ENCODE assay signal across 8 mouse cellular contexts in the genomic region with DNA sequence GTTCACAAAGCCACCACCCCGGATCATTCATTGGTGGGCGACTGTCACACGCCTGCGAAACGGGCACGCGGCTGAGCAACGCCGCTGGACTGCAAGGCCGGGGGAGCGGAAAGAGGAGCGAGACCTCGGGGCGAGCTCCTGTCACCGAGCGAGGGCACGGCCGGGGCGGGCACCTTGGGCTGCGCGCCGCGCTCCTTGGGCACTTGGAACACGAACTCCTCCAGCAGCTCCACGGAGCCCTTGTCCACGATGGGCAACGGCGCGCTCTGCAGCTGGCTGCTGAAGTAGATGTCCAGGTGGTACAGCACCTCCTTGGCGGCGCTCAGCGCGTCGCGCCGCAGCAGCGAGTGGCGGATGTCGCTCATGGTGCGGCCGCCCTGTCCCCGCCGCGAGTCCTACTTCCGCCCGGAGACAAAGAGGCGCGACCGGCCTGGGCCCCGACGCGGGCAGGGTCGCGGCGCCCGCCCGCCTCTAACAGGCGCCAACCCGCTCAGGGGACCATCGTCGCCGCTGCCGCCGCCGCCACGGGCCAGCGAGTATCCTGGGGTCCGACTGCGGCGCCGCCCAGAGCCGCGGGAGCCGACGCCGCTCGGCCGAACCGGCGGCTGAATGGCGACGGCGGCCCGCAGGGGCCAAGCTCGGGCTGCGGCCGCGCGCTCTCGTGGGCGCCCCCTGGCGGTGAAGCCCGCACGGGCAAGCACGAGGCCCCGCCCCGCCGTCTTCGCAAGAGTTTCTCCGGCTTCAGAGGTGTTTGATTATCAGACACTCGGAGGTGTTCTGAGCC. TPM values are rescaled to one million over a fixed set of nuclear protein-coding genes. Genes with fewer than 3 reads are reported as not detected.
DNase-seq lines count a peak whose midpoint lies in the region; ATAC-seq and TF ChIP-seq lines count a peak whose summit lies in the region.

A gene (minus strand): TSS at position 631 of the 784 bp plus-strand sequence.

- H3K9me3 ChIP-seq in E14TG2a.4 (ENCODE audit: low read length): no peaks in the 10 kb centered on the region
- no peaks in the 10 kb centered on the region for H3K9me3 ChIP-seq in forebrain, embryonic 13.5 days (replicated peaks)
- no peaks in the 10 kb centered on the region for H3K9me3 ChIP-seq in neural tube, embryonic 15.5 days (replicated peaks)

- intact Hi-C loops in heart, postnatal 10 days (cut with DNase I): no loop called here

- no peak for TF ChIP-seq CTCF in E14TG2a.4 (conservative IDR thresholded peaks at IDR 0.05; ENCODE audit: low read length)

- WGBS in forebrain, embryonic 13.5 days: under 1% methylated on average over 101 of the region's 101 CpGs
- under 1% methylated on average over 76 of the region's 101 CpGs for WGBS in neural tube, embryonic 15.5 days

- H3K4me1 ChIP-seq in E14TG2a.4 (replicated peaks; ENCODE audit: low read depth, low read length): peaks cover 61% of the 10 kb centered on the region
- H3K4me1 ChIP-seq in forebrain, embryonic 13.5 days: peaks cover 26% of the 10 kb centered on the region
- peaks cover 44% of the 10 kb centered on the region for H3K4me1 ChIP-seq in neural tube, embryonic 15.5 days

- peaks cover 8% of the 10 kb centered on the region for H3K27me3 ChIP-seq in E14TG2a.4 (ENCODE audit: insufficient read depth, low read length)
- H3K27me3 ChIP-seq in forebrain, embryonic 13.5 days: no peaks in the 10 kb centered on the region
- no peaks in the 10 kb centered on the region for H3K27me3 ChIP-seq in neural tube, embryonic 15.5 days (replicated peaks)

- H3K4me2 ChIP-seq in forebrain, embryonic 13.5 days: peak within 1 kb of the TSS; percentile 91
- H3K4me2 ChIP-seq in neural tube, embryonic 15.5 days: peak within 1 kb of the TSS; percentile 80

- DNase-seq in c-Kit-positive CD71-positive TER-119-positive erythroid progenitor cells, embryonic 14.5 days (ENCODE audit: low spot score): peak; percentile 74
- peak; percentile 91 to 93 for DNase-seq in heart, postnatal 10 days
- peak; percentile 83 for DNase-seq in layer of hippocampus, adult 11-12 months (ENCODE audit: low spot score)
- DNase-seq in lung, adult 18-20 months: peak; percentile 86 to 87
- peak; percentile 88 for DNase-seq in testis, postnatal 14 days (ENCODE audit: low spot score)

- H3K27ac ChIP-seq in forebrain, embryonic 13.5 days: peak within 1 kb of the TSS; percentile 96
- H3K27ac ChIP-seq in neural tube, embryonic 15.5 days (replicated peaks): peak within 1 kb of the TSS; percentile 96

- peak within 1 kb of the TSS; percentile 94 for H3K4me3 ChIP-seq in E14TG2a.4 (replicated peaks; ENCODE audit: low read length)
- peak within 1 kb of the TSS; percentile 75 for H3K4me3 ChIP-seq in forebrain, embryonic 13.5 days
- H3K4me3 ChIP-seq in neural tube, embryonic 15.5 days (replicated peaks): peak within 1 kb of the TSS; percentile 97

- peaks cover 70% of the 10 kb centered on the region for H3K36me3 ChIP-seq in E14TG2a.4 (ENCODE audit: insufficient read depth, low read length)
- H3K36me3 ChIP-seq in forebrain, embryonic 13.5 days (ENCODE audit: poor library complexity, severe bottlenecking): peaks cover 75% of the 10 kb centered on the region
- peaks cover 56% of the 10 kb centered on the region for H3K36me3 ChIP-seq in neural tube, embryonic 15.5 days

- ATAC-seq in forebrain, embryonic 13.5 days: peak; percentile 90
- ATAC-seq in neural tube, embryonic 15.5 days (ENCODE audit: low FRiP score): peak; percentile 84

- H3K9ac ChIP-seq in forebrain, embryonic 13.5 days: peak within 1 kb of the TSS; percentile 95
- peak within 1 kb of the TSS; percentile 94 for H3K9ac ChIP-seq in neural tube, embryonic 15.5 days (replicated peaks)

RNA-seq across cellular contexts. Expression of the gene that starts here (rescaled TPM):
- polyA plus RNA-seq in forebrain, embryonic 13.5 days (2015; fragmentation: Nextera tagmentation; extraction: Ambion mirVana): 50.0 and 51.5 TPM in 2 replicates
- total RNA-seq in heart, postnatal 10 days (2021): 10 to 100 TPM; 19.2 to 20.0 TPM
- polyA plus RNA-seq in neural tube, embryonic 15.5 days (2015; fragmentation: Nextera tagmentation; extraction: Ambion mirVana): 25.7 and 30.2 TPM in 2 replicates

Comparison
In these comparisons a context has a peak if more than half of its experiments do, and no peak if none do; other contexts are left out.
1. Peak in every context shown above with its lines: DNase-seq, ATAC-seq, H3K4me3 ChIP-seq and H3K27ac ChIP-seq.